Mouse (Mus musculus) G1E-ER4 (cell line): ENCODE measurements around the gene Thap12. TPM values are rescaled to one million over a fixed set of nuclear protein-coding genes. Genes with fewer than 3 reads are reported as not detected.

Experiments used
- GATA1 ChIP-seq: IDR thresholded peaks from one replicate; pipeline ENCODE4 v1.8.0; 2012; ENCODE audit warnings: low read length, inconsistent platforms
- polyA plus RNA-seq: library from polyadenylated mRNA; stranded (reverse); fragments of >175 nt; gene quantifications from 2 replicates; pipeline ENCODE4 v1.2.3, GENCODE M21; 2012

The Thap12 gene
- polyA plus RNA-seq, 1 experiment: 47.8 TPM

DNA sequence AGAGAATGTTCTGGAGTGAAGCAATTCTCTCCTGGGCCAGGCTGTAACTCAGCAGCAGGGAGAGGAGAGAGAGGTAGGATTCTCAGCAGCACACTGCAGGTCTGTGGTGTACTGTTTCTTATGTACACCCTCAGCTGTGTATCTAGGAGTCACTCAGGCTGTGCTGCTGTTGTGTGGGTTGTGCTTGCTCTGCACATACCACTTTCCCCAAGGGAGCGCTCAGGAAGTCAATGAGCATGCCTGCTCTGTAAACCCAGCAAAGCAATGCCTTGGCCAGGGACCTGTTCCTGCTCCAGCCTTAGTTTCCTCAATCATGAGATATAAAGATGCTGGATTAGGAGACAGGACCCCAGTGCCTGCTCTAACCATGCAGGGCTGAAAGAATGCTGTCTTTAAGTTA is 25.1 kb downstream of the Thap12 start:
- no peak for TF ChIP-seq GATA1

DNA sequence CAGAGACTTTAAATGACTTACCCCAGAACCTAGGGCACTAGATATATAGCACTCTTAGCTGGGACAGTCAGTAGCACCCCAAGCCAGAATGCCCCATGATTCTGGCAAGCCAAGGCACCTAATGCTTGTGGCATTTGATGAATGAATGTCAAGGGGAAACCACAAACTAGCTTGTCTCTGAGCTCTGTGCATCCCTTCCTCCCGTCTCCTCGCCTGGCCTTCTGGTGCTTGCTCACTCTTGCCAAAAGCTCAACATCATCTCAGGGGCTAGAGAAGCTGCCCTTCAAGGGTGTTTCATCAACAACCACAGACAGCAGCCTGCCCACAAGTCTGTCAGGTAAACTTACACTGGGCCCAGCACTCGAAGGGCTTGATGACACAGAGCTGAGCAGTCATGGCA is 25.6 kb downstream of the Thap12 start:
- TF ChIP-seq GATA1: no peak

DNA sequence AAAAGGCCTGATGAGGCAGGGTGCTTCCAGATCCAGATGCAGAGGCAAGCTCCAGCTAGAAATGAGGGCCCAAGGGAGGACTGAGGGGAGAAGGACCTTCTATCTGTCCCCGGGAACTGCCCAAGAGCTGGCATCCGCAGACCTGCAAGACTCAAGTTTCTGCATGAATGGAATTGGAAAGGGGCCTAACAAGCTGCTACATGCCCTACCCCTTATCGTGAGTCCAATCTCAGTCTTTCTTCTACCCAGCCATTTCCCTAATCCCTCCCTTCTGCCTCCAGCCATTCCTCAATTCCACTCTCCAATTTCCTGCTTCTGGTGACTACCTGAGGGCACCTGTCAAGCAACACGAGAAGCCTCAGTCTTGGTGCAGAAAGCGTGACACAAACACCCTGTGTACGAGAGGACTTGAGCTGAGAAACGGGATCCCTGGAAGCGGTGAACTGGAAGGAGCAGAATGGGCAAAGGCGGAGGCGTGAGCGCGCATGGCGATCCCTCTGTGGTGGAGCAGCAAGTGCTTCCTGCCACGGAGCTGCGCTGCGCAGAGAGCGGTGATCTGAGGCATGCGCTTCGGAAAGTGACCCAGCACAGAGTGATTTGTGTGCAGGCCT is 26.9 kb downstream of the Thap12 start:
- no peak for TF ChIP-seq GATA1

DNA sequence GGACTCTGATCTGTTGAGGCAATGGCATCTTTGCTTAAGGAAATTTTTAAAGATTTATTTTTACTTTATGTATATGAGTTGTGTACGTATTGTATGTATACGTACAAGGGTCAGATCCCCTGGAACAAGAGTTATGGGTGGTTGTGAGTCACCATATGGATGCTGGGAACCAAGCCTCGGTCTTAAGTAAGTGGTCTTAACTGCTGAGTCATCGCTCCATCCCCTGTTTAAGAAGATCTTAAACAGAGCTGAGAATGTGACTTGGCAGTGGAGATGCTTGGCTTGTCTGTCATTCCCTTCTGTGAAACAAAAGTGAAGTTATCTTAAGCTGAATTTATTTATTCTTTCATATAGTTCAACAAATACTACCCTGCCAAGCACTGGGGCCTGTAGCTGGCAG is 31.1 kb downstream of the Thap12 start:
- TF ChIP-seq GATA1: no peak

DNA sequence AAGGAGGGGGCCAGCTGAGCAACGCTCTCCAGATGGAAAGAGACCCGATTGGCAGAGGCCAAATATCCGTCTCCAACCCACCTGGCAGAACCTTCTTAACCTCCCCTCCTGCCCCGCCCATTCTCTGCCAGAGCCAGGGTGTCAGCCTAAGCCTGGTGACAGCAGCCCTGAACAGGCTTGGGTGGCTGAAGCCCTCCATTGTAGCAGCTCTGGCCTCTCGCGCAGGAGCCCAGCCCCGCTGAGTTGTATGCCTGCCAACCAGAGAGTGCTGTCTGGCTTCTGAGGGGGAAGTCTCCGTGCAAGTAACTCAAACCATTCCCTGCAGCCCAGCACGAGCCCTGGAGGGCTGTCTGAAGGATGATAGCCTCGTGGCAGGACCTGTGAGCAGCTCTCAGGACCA is 32.0 kb downstream of the Thap12 start:
- TF ChIP-seq GATA1: no peak

DNA sequence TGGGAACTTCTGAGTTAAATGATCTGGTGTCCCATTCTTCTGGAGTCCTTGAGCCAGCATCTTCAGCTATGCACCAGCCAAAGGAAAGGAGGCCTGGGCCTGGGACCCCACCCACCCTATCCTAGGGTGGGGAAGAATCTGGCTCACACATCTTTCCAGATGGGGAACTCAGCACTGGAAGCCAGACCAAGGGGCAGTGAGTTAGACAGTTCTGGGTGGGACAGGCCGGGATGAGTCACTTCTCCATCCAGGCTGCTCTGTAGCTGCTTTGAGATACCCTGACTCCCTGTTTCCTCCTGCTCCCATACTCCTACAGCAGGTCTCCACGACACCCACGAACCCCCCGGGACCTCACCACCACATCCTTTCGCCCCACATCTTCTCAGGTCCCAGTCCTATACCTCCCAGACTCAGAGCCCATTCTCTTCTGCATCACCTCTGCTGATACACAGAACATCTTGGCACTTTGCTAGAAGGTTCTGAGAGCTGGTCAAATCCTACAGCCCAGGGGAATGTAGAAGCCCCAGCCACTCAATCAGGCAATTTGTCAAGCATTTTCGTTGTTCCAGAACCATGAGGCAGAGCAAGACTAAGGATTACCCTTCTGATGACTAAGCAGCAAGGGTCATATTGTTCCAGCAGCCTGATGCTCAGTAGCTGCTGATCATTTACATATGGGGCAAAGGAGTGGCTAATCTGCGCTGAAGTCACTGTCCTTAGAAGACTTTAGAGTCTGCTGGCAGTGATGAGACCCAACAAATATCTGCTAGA is 34.1 kb downstream of the Thap12 start:
- no peak for TF ChIP-seq GATA1

DNA sequence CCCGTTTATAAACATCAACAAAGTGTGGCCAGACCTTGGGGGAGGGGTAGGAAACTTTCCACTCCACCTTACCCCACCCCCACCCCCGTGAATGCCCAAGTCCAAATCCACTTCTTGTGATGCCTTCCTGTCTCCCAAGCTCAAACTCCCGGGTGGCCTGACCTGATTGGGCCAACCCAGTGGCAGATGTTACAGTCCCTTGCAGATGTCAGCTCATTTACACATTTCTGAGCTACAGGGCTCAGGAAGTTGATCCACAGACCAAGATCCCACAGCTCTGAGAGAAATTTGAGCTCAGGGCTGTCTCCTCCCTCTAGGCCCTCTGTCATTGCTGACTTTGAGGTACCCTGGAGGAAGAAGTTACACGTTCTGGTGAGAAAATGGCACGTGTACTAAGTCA is 37.5 kb downstream of the Thap12 start:
- no peak for TF ChIP-seq GATA1

DNA sequence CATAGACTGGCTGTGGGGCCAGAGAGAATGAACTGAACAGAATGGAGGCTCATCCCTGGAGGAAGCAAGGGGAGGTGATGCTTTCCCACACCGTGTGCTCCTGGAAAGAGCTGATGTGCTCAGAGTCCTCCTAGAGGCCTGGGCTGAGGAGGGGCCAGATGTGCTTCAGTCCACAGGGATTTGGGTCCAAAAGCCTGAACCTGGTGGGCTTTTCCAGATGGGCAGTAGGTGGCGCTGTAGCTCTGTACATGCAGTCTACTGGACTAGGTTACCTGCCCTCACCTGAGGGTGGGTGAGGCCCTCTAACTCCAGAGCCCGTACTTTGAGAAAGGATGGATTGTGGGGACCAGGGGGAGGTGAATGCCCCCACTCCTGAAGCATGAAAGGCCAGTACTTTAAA is 40.4 kb downstream of the Thap12 start:
- TF ChIP-seq GATA1: no peak

DNA sequence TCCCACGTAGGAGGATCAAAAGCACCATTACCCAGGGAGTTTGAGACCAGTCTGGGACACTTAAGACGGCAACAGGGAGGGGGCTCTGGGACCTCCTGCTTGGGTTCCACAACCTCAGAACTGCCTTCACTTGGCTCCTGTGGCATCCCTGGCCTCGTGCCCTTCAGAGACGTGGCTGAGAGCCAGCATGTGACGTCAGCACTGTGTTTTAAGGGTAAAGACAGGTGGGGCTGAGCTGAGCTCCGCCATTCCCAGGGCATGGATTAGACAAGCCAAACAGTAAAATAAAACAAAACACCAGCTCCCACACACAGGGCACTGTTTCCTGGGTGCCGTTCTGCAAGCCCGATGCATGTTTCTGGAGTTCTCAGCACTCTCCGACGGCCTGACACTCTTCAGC is 47.5 kb downstream of the Thap12 start:
- TF ChIP-seq GATA1: no peak

DNA sequence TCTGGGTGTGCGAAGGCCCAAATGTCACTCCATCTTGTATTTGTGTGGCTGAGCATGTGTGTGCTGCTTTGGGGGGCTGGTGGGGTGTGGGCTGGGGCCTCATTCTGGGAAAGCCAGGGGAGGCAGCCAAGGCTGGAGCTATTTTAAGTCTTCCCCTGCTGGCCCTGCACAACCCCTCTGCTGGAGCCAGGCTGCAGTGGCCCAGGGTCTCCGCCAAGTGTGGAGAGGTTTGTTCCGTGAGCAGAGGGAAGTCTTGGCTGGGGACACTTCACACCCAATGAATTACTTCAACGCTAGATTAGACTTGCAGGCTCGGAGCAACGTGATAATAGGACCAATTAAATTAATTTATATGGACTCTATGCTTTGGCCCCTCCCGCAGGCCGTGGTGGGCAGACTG is 49.8 kb downstream of the Thap12 start:
- TF ChIP-seq GATA1: no peak

DNA sequence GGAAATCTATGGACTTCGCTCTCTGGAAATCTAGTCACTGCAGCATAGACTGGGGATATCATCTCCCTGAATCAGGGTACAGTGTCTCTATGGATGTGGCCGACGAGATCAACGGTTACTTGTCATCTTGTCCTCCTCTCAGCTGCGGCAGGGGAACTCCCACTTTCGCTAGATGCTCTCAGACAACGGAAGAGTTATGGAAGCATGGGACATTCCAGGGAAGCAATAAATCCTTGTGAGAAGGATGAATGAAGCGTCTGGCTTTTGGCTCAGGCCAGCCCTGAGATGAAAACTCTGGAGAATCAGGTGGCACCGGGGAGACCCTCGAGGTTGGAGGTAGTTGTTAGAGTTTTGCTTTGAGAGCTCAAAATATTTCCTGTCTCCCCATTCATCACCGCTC is 53.1 kb downstream of the Thap12 start:
- no peak for TF ChIP-seq GATA1

DNA sequence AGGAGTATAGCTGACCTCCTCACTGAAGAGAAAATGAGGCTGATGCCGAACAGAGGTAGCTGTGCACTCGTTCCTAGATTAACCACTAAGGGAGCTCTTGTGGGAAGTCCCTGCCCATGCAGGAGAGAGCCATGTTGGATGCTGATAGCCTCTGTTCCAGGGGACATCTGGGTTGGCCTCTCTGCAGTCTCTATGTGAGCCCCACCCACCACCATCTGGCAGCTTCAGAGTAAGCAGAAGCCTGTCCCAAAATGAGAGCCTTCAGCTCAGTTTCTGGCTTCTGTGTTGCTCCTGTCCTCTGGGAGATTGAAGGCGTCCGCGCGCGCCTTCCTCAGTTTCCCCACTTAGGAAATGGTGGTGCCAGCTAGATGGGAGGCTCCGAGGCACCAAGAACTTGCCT is 53.7 kb downstream of the Thap12 start:
- no peak for TF ChIP-seq GATA1

DNA sequence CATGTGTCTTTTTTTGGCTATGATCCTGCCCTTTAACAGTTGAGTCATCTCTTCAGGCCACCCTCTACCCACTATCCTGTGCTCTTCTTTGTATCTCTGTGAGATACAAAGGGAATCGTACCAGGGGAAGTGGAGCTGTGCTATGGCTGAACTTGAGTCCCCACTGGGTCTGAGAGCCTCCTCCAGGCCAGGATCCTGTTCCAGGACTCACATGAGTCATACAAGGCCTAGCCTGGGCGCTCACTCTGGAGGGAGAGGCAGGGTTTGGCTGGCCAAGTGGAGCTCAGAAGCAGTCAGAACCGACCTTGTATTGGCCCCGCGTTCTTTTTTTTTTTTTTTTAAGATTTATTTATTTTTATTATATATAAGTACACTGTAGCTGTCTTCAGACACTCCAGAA is 57.2 kb downstream of the Thap12 start:
- no peak for TF ChIP-seq GATA1

DNA sequence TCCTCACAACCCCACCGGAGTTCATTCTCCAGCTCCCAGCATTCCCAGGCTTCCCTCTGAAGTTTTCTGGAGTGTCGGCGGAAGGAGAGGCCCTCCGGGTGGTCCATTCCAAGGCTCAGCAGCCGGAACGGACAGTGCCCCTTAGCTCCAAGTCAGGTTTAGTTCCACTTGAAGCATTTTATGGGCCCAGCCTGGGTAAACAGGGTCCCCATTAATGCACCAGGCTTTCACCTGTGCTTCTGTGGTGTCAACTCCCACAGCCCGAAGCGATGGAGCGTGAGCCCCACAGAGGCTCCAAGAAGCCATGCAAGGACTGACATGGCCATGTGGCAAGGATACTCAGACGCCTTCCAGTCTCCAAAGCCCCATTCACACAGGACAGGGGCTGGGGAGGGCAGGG is 61.0 kb downstream of the Thap12 start:
- TF ChIP-seq GATA1: no peak

DNA sequence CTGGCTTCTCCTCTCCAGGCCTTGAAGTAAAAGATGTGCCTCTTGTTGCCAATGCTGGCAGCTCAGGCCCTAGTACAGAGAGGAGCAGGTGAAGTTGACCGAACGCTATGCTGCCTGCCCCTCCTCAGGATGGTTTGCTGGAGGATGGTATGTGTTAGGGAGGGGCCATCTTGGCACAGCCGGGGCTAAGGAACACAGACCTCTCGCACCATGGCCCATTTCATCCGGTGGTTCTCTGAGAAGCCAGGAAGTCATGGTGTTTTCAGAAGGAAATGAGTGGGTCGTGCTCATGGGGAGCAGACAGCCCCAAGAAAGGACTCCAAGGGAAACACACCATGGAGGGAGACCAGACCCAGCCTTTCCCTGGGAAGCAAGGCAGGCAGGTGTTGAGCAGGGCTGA is 64.4 kb downstream of the Thap12 start:
- TF ChIP-seq GATA1: no peak

Other genes starting within 250 kb of the Thap12 start
- gene Lrrc32, start 213.8 kb upstream of the Thap12 start, polyA plus RNA-seq: not detected in 2 replicates
- 2.3 and 2.8 TPM in 2 replicates for gene Emsy, start 46.3 kb upstream of the Thap12 start, polyA plus RNA-seq
- not detected in 2 replicates for gene Wnt11, start 132.0 kb downstream of the Thap12 start, polyA plus RNA-seq